In the genomic region with DNA sequence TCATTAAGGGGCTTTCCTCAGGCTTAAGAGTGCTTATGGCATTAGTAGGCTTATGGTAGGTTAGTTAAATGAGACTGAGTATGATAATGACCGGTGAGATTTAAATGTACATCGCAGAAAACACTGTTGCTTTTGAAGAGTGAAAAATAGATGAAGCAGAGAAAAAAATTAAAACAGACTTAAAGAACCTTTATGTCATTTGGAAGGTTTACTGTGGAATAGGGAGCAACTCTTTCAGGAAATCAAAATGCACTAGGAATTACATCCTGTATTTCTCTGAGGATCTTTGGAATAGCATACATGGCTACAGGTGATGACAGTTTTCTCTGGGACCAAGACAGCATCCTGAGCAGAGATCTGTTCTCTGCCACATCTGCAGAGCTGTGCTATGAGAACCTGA, we compare ENCODE assay signal across 19 mouse cellular contexts. TPM values are rescaled to one million over a fixed set of nuclear protein-coding genes. Genes with fewer than 3 reads are reported as not detected.
A peak's percentile ranks its signal among the peaks of the same experiment; 100 is the strongest.
DNase-seq lines count a peak whose midpoint lies in the region; TF ChIP-seq lines count a peak whose summit lies in the region.
"Had no signal": no experiment of that assay in that cellular context is flagged by ENCODE, and none has a peak within 500 bp of the region (broad histone marks: within the 10 kb centered on the region; RNA-seq: fewer than 3 reads in every experiment).

Gene Taar7e, plus strand, starts transcription at position 301 of the 400 bp plus-strand sequence.

- DNase-seq in retina, postnatal 1 day = peak; percentile 52
- no peak for DNase-seq in retina, embryonic 14.5 days (ENCODE audit: low spot score)
- DNase-seq in retina, postnatal 7 days (ENCODE audit: low read depth, low spot score) = peak; percentile 31
- DNase-seq in gastrocnemius, adult 2 months = no peak
- DNase-seq: adrenal gland, adult 2 months; adrenal gland, adult 8-10 months; adrenal gland, postnatal 10 days; adrenal gland, postnatal 14 days; adrenal gland, postnatal 25 days; adrenal gland, postnatal 36 days; B cell, adult 2 months; cerebellum, adult 11 months; cerebellum, adult 11-12 months; cerebellum, adult 18-20 months had no signal

- TF ChIP-seq CTCF in gastrocnemius, adult 2 months (IDR thresholded peaks at IDR 0.05) = no peak

- H3K4me3 ChIP-seq in gastrocnemius, adult 2 months = no peak within 1 kb of the TSS

- H3K27ac ChIP-seq in gastrocnemius, adult 2 months = no peak within 1 kb of the TSS

- intact Hi-C loops in gastrocnemius, adult 2 months (cut with DNase I) = no loop called here

RNA-seq across cellular contexts. Expression of gene Taar7e, which starts in this region (rescaled TPM):
- total RNA-seq in gastrocnemius, adult 2 months (2021) = not detected
- total RNA-seq: adrenal gland, adult 18-20 months; adrenal gland, adult 2 months; adrenal gland, adult 8-10 months; adrenal gland, postnatal 10 days; adrenal gland, postnatal 14 days; adrenal gland, postnatal 25 days; adrenal gland, postnatal 36 days; adrenal gland, postnatal 4 days; CH12.LX; ES-E14; MEL had no signal

Comparison
In these comparisons a context has a peak if more than half of its experiments do, and no peak if none do; other contexts are left out.
1. DNase-seq: peak in retina, postnatal 1 day (single experiment) and retina, postnatal 7 days (single experiment); none in retina, embryonic 14.5 days (single experiment) and gastrocnemius, adult 2 months (single experiment).